Mouse (Mus musculus) heart, postnatal 36 days (tissue): ENCODE results near the gene 1700001C02Rik. TPM values are rescaled to one million over a fixed set of nuclear protein-coding genes. Genes with fewer than 3 reads are reported as not detected.

ENCODE experiments used
- DNase-seq, 2 experiments: peaks; one replicate each; pipeline ENCODE4 v3.0.0; 2021 to 2022
- intact Hi-C: fragments of 180-260 bp; cut with DNase I; formaldehyde crosslinking; loops from one replicate; pipeline ENCODE4 v1.15.1; 2025
- total RNA-seq, 2 experiments: library from RNA; stranded (reverse); gene quantifications; 2 replicates each; pipeline ENCODE4 v1.2.3; 2021

1700001C02Rik gene
- total RNA-seq, result not detected

GRCm38 (mm10) chr5:30465861-30466260 lies at the start of gene 1700001C02Rik:
1700001C02Rik (plus strand) TSS chr5:30466047.
- DNase-seq, result peak; percentile 10 to 15
- intact Hi-C loops, result no loop called here

- intact Hi-C loops, result no loop called here
- no peak for DNase-seq
These were observed 49.2 kb upstream of the 1700001C02Rik start for GRCm38 (mm10) chr5:30416665-30417064.

- intact Hi-C loops, result loop anchor here (1.0 kb wide), 1 partner anchor 59 kb away; no protein-coding TSS in a partner anchor
These were observed 42.7 kb upstream of the 1700001C02Rik start for GRCm38 (mm10) chr5:30423121-30423520.

GRCm38 (mm10) chr5:30423572-30424244 lies 42.1 kb upstream of the 1700001C02Rik start:
- peak; percentile 22 to 50 for DNase-seq
- intact Hi-C loops, result loop anchor here (1.0 to 2.0 kb wide), 2 partner anchors 59 to 213 kb away; no protein-coding TSS in a partner anchor

More at GRCm38 (mm10) chr5:30423121-30423520, 42.7 kb upstream of the 1700001C02Rik start:
- no peak for DNase-seq

- intact Hi-C loops, result no loop called here
- DNase-seq, result no peak
These were observed 38.4 kb upstream of the 1700001C02Rik start for GRCm38 (mm10) chr5:30427406-30427805.

- intact Hi-C loops, result no loop called here
- DNase-seq, result no peak
These were observed 26.9 kb upstream of the 1700001C02Rik start for GRCm38 (mm10) chr5:30438931-30439330.

GRCm38 (mm10) chr5:30440308-30440906 lies 25.4 kb upstream of the 1700001C02Rik start:
- no peak for DNase-seq
- intact Hi-C loops, result no loop called here

- intact Hi-C loops, result no loop called here
- DNase-seq, result no peak
These were observed 23.7 kb upstream of the 1700001C02Rik start for GRCm38 (mm10) chr5:30442196-30442595.

GRCm38 (mm10) chr5:30444327-30444895 lies 21.4 kb upstream of the 1700001C02Rik start:
- intact Hi-C loops, result no loop called here
- DNase-seq, result no peak

GRCm38 (mm10) chr5:30456056-30456455 lies 9.8 kb upstream of the 1700001C02Rik start:
- intact Hi-C loops, result no loop called here
- DNase-seq, result no peak

- intact Hi-C loops, result no loop called here
These were observed 5.7 kb upstream of the 1700001C02Rik start for GRCm38 (mm10) chr5:30460155-30460554.

GRCm38 (mm10) chr5:30461821-30462220 lies 4.0 kb upstream of the 1700001C02Rik start, which contains the start of gene Otof:
Otof (minus strand) TSS chr5:30461932.
- peak; percentile 12 to 25 for DNase-seq
- intact Hi-C loops, result no loop called here

More at GRCm38 (mm10) chr5:30460155-30460554, 5.7 kb upstream of the 1700001C02Rik start:
- no peak for DNase-seq

GRCm38 (mm10) chr5:30466315-30466714 lies 468 bp downstream of the 1700001C02Rik start:
- intact Hi-C loops, result no loop called here
- no peak for DNase-seq

- intact Hi-C loops, result no loop called here
- no peak for DNase-seq
These were observed 4.6 kb downstream of the 1700001C02Rik start for GRCm38 (mm10) chr5:30470454-30470853.

- DNase-seq, result no peak
- intact Hi-C loops, result no loop called here
These were observed 6.3 kb downstream of the 1700001C02Rik start for GRCm38 (mm10) chr5:30472148-30472547.

- intact Hi-C loops, result loop anchor here (5.0 kb wide), 1 partner anchor 259 kb away; no protein-coding TSS in a partner anchor
- DNase-seq, result no peak
These were observed 10.7 kb downstream of the 1700001C02Rik start for GRCm38 (mm10) chr5:30476534-30476933.

- intact Hi-C loops, result loop anchor here (1.0 kb wide), 1 partner anchor 59 kb away; no protein-coding TSS in a partner anchor
- peak; percentile 69 to 74 for DNase-seq
These were observed 16.5 kb downstream of the 1700001C02Rik start for GRCm38 (mm10) chr5:30482319-30482718.

GRCm38 (mm10) chr5:30483533-30483932 lies 17.7 kb downstream of the 1700001C02Rik start:
- peak in 1 of 2 experiments; percentile 8 for DNase-seq
- intact Hi-C loops, result no loop called here

GRCm38 (mm10) chr5:30484591-30484990 lies 18.7 kb downstream of the 1700001C02Rik start:
- intact Hi-C loops, result no loop called here
- no peak for DNase-seq

GRCm38 (mm10) chr5:30485136-30485535 lies 19.3 kb downstream of the 1700001C02Rik start:
- intact Hi-C loops, result no loop called here
- no peak for DNase-seq

- intact Hi-C loops, result no loop called here
- DNase-seq, result no peak
These were observed 24.4 kb downstream of the 1700001C02Rik start for GRCm38 (mm10) chr5:30490215-30490614.
